Mouse (Mus musculus) kidney, adult 18-20 months (tissue): ENCODE results near the gene Slf2.

Source experiments
- DNase-seq: peaks from one replicate; pipeline ENCODE4 v3.0.0; 2021

Gene Slf2

DNA sequence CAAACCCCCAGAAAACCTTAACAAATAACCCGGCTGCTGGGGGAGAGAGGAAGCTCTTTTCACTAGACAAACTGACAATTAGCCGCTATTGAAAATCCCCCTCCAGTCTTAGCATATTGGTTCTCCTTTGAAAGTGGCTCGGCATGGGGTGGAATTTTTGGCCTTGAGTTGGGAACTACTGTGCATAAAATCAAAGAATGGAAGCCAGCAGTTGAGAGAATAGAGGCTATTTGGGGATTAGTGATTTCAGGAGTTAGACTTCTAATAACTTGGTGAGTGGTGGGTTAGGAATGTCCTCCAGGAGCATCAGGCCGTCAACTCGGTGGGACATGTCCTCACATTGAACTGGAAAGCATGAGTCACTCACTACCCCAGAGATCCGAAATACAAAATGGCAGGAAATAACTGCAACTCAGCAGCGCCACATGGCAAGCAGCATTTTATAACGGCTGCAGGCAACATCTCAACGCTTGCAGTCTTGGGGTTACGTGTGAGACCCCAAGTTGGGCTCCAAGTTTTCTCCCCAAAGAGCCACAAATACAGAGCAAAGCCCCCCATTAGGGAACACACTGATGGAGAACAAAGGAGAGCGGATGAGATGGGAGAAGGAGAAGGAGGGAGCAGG, 22.0 kb upstream of the Slf2 start:
- DNase-seq = no peak

DNA sequence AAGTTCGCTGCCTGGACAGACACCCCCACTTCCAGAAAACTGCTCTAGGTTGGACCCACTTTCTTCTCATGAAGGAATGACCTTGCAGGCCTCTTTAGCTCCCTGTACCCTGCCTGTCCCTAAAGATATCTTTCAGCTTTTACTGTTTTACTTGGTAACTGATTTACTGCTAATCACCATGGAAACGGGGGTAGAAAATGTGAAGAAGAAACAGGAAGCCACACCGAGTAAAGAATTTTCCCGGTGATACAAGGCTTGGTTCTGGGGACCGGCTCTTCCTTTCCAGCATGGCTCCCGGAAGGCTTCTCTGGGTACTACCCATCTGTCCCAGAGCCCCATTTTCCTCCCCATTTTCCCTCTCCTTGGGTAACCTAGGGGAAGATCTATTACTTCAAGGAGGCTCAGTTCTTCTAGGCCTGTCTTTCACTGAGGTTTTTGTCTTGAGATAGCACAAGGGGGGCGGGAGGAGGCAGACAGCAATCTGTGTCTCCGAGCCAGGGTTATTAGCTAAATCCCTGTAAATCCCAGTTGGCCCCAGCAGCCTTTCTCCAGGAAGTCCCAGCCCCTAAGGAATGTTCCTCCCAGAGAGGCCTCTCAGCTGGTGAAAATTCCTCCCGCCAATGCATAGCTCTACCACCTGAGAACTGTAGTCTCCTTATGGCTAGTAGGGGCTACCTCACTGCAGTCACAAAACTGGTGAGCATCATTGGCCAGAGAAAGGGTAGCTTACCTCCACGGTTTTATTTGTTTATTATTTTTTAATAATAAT, 16.3 kb upstream of the Slf2 start:
- DNase-seq = no peak

DNA sequence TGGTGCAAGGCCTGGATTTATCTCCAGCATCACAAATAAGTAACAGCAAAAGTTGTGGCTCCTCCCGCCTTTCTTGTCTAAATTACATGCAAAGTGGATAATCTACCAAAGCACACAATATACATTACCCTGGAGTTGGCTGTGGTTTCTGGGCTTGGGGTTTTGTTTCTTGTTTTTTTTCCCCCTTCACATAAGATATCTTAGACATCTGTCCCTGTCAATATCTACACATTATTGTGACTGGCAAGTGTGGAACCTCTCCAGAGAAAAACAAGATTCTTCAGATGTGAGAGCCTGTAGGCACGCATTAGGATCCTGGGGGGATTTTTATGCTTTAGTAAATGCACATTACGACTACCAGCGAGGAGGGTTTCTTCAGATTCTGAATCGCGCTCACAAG, 12.8 kb upstream of the Slf2 start:
- DNase-seq = no peak

DNA sequence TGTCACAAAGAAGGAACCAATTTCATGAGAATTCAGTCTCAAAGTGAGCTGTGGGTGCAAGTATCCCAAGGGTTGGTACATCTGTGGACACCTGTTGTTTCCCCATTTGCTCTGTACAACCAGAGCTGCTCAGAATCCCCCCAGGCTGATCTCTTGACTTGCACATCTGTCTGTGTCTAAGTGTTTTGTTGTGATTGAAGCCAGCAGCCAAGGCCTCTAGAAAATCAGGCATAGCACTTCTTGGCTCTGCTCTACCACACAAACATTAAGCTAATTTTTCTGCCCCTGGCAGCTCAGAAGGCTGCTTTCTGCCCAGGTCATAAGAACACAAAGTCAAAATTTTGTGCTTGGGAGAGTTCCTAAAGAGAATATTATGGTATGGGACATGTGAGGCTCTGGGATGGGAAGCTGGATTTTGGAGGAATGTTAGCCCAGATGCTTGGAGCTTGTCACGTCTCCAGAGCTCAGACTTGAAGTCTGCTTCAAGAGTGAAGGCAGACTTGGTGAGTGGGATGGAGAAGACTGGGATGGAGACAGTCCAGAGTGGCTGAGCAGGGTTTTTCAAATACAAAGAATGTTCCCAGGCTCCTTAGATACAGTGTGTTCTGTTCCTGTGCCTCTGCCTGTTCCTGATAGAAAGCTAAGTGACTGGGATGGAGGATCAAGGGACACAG, 9.3 kb upstream of the Slf2 start:
- no peak for DNase-seq

DNA sequence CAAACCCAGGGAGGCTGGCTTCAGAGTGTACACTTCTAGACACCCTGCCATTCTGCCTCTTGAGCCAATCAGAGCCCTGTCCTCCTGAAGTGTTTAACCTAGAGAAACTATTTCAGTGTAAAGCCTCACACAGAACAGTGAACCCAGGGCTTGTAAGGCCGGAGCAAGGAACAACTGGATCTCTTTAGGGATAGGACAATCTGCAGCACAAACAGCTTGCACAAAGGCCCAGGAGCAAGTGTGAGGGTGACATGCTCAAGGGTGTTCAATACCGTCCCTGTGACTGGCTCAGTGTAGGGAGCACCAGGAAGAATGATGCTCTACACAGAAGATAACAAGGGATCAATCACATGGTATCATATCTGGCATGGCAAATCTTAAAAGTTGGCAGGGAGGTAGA, 8.4 kb upstream of the Slf2 start:
- DNase-seq = no peak

DNA sequence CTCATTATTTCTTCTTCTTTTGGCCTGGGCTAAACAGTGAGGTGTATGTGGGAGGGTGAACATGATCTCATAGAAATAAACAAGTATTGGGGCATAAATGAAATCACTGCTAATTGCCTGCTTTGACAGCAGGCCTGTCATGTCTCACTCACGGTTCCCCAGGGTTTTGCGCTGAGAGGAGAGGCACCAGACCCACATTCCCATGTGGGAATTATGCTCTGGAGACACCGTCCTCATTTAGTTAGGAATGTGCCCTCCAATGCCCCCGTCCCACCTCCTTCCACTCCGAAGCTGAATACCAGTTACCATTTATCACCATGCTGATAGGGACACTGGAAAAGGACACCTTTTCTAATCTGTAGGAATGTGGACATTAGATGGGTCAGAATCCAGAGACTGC, 6.3 kb upstream of the Slf2 start:
- DNase-seq = no peak

DNA sequence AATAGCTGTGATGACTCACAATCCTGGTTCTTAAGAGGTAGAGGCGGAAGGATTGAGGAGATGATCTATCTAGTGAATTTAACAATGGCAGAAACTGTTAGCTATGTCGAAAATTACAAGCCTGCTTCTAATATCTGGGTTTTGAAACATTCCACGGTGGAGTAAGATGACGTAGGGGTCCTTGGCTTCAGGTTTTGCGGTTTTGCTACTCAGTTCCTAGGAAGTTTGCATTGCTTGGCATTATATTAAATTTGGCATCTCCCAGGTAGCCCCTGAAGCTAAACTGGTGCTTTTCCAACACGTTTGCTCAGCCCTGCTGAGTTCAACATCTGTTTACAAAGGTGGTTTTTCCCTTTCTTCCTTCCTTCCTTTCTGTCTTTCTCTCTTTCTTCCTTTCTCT, 4.2 kb upstream of the Slf2 start:
- no peak for DNase-seq

DNA sequence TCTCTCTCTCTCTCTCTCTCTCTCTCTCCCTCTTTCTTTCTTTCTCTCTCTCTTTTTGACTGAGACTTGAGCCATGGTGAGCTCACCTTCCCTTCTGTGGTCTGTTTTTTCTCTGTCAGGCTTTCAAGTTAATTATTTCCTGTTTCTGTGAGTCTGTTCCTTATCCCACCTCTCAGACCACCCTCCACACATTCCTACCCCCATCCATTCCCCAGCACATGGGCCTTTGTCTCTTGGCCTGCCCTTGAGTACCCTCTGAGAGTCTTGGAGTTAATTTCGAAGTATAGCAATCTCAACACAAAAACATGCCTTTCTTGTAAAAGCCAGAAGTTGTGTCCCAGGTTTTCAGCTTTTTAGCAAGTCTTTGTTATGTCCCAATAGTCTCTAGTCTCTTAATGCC, 3.7 kb upstream of the Slf2 start:
- DNase-seq = no peak

DNA sequence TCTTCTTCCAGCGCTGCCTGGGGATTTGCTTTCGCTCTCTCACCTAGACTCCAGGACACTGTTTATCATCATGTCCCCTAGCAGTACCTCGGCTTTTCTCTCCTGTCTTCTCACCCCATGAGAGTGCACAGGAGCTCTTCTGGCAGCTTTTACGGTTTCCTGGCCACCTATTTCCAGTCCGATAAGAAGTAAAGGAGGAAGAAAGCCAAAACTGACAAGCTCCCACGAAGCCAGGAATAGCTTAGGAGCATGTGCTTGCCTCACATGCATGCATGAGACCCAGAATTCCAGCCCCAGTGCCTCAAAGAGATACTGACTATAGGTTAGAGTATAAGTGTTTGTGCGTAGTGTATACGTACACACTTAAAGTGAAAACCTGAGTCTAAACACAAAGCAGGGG, 2.8 kb upstream of the Slf2 start:
- no peak for DNase-seq

DNA sequence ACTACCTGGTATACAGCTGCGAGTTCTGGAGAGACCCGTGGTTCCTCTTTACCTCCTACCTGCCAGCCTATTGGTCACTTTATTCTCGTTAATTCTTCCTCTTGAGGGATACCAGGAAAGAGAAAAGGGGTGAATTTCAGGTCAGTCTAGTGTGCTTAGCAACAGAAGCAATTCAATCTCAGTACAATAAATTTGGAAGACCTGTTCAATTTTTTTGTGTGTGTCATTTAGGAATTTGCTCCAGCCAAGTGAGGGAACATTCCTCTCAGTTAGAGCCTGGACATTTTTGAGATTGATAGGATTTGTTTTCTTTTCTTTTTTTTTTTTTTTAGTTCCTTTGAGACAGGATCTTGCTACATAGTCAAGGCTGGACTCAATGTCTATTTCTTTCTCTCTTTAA, 1.7 kb upstream of the Slf2 start:
- DNase-seq = no peak

DNA sequence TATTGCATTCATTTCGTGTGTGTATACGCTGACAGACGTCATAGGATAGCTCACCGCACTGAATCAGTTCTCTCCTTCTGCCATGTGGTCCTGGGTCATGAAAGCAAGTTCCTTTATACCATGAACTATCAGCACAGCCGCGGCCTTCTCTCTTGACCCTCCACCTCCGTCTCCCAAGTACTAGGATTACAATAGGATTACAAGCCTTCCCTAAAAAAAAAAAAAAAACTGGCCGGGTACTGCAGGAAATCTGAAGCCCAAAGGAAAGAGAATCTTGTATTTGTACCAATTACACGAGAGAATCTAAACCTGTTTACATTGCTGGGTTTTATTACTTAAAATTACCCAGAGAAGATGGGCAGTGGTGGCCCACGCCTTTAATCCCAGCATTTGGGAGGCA, 1.3 kb upstream of the Slf2 start:
- no peak for DNase-seq

DNA sequence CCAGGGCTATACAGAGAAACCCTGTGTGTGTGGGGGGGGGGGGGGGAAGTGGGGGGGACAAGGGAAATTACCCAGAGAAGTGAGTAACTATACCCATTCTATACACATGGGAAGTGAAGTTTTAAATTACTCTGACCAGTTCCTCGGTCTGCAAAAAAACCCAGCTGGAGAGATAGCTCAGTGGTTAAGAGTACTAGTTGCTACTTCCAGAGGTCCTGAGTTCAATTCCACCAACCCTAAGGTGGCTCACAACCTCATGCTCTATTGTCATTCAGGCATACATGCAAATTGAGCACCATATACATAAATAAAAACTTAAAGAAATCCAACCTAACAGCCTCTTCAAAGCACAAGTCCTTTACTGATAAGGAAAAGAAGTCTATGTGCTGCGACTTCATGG, 829 bp upstream of the Slf2 start:
- no peak for DNase-seq

DNA sequence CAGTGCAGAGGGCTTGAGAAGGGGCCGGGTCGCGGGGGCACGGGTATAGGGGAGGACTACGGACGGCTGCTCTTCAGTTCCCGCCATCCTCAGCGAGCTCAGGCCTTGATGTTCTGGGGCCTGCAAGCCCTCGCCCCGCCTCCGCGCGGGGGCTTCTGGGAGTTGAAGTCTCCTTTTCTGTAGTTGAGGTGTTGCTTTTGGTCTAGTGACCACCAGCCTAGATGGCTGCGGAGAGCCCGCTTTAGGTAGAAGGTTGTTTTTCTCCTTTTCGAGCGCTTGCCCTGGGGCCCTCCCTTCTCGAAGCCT, 456 bp downstream of the Slf2 start:
- peak; percentile 88 for DNase-seq

DNA sequence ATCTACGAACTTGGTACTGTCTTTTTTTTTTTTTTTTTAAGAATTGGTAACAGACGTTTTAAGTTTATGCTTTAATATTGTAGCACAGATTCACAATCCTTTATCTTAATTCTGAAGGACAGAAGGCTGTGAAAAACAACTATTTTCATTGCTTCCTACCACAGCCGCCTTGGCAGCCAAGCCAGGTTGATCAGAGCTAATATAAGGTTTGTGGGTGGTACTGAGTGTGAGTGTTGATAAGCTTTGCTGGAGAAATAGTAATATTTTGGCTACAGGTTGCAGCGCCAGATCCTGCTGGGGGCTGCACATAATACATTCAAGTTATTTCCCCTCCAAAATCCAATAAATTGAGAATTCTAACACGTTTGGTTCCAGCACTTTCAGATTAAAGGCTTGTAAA, 1.1 kb downstream of the Slf2 start:
- no peak for DNase-seq

DNA sequence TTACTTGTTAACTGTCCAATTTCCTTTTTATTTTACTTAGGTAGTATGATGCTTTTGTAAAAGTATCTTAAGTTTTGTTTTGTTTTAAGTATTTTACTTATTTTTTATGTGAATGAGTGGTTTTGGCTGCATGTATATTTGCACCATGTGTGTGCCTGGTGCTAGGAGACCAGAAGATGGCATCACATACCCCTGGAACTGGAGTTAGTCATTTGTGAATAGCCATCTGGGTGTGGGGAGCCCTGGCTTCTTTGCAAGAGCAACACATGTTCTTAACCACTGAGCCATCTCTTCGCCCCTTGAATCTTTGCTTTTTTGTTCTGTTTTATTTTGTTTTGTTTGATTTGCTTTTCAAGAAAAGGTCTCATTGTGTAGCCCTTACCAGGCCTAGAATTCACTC, 2.2 kb downstream of the Slf2 start:
- DNase-seq = no peak

DNA sequence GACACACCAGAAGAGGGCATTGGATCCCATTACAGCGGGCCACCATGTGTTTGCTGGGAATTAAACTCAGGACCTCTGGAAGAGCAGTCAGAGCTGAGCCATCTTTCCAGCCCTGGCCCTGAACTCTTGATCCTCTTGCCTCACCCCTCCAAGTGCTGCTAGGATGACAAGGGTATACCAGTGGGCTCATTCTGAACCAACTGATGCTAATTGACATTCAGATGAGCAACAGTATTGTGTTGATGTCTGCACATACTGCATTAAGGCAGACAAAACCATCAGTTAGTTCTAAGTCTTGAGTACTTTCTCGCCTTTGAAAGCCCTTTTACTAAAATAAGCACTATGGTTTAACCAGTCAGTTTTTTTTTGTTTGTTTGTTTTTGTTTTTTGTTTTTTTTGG, 28.7 kb downstream of the Slf2 start:
- no peak for DNase-seq

DNA sequence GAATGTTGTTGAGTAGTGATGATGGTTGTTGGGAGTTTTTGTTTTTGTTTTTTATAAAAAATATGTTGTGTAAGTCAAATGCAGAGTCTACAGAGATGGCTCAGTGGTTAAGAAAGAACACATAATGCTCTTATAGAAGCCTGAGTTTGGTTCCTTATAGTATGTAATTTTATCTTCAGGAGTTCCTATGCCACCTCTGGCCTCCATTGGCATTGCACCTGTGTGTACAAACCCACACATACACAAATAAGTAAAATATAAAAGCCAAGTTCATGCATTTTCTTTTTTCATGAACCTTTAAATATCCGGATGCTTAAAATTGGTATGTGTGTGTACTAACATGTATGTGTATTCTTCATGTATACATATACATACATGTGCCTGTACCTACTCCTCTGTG, 35.0 kb downstream of the Slf2 start:
- DNase-seq = no peak

DNA sequence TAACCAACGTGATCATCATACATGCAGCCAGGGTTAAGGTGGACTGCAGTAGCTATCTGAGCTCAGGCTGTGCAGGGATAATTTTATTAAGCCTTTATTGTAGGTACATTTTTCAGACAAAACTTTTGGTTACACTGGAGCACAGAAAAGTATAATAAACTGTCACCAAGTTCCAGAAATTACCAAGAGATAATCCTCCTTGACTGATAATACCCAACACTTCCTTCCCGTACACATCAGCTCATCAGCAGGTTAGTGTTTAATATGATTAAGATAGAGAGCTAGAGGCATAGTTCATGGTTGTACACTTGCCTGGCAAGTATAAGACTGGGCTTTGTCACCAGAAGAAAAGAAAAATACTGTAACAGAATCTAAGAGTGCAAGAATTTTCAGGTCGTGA, 37.4 kb downstream of the Slf2 start:
- no peak for DNase-seq

DNA sequence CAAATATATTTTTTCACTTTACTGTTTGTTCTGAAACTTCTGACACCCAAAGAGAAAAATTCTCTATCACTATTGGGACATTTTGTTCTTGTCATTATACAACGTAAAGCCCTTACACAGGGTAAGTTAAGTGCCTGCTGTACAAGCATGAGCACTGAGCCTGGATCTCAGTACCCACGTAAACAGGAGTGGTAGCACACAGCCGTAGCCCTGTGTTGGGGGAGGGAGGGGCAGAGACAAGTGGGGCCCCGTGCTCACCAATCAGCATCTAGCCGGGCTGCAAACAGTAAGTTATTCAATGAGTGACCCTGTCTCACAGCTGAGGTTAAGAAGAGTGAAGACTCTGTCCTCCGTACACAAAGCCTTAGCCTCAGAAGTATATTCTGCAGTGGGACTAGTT, 45.7 kb downstream of the Slf2 start:
- DNase-seq = no peak

DNA sequence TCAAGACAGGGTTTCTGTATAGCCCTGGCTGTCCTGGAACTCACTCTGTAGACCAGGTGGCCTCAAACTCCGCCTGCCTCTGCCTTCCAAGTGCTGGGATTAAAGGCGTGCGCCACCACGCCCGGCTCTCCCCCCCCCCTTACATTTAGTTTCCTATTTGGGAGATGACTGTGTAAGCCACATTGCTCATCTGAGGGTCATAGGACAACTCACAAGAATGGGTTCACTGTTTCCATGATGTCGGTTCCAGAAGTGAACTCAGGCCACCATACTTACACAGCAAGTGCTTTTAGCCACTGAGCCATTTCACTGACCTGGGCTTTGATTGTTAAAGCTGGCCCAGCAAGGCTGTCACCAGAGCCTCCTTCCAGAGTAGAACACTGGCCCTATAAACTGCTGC, 46.2 kb downstream of the Slf2 start:
- DNase-seq = no peak

DNA sequence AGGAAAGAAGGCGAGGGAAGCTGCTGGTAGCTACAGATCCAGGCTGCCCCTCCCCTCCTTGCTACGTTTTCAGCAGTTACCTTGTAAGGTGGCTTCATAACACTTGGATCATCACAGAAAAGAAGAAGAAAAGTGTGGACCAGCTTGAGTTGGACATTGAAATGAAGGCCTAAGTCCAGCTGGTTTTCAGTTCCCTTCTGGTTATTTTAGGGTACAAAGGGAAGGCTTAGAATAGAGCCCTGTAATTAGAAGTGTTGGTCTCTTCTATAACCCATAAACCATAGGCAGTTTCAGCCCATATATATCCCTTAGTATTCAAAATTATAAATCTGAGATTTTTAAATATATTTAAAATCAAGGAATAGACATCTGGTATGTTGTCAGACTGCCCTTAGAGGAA, 49.8 kb downstream of the Slf2 start:
- DNase-seq = no peak

DNA sequence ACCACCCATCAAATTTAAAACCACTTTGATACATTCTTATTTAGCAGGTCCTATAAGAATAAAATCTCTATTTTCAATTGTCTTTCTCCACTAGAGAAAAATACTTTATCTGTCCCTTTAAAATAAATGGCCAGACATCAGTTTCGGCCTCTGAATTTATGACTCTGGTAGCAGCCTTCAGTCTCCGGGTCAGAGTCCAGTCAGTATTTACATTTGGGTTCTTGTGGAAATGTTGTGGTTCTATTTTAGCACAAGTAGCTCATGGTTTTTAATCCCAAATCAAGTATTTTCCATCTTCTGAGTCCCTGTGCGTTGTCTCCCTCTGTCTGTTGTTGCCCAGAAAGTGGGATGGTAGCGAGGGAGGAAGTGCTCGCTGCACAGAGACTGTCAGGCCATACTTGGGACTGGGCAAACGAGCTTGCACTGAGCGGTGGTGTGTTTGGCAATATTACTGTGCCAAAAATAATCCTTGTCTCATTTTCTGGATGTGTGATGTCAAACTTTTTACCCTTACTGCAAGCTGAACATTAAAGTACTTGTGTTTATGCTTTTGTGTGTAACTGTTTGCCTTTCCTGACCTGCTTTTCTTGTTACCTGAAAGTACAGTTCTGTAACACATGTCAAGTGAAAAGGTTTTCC, 51.6 kb downstream of the Slf2 start:
- DNase-seq = no peak

DNA sequence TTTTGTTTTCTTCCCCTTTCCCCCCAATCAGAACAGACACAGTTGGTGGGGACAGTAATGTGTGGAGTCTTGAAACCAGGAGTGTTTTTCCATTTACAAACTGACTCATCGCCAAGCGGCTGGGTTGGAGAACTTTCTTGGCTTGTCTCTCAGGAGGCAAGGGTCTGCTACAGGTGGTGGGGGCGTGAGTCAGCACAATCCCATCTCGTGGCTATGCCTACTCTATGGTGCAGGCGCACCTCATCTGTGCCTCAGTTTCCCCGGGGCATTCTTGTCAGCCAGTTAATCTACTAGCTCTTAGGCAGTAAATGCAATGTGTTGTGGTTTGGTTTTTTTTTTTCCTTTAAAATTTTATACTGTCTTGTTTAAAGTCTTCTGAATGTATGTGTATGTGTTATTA, 52.4 kb downstream of the Slf2 start:
- no peak for DNase-seq

DNA sequence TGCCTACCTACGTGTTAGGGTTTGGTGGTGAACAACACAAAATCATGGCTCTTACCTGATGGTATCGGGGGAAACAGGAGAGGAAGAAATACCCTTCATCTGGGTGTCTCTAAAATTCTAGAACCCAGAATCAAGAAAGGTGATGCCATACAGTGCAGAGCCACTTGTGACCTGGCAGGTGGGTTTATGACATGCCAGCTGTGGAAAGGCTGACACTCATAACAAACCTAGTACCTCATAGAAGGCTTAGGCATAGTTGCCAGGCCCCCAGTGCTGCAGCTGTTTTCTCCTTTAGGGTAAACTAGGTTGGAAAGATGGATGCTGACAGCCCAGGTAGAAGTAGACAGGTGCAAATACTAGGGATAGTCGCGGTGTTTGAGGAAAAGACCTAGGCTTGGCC, 53.5 kb downstream of the Slf2 start:
- no peak for DNase-seq
